Mouse (Mus musculus) testis, adult 2 months (tissue): ENCODE data around the gene Dbn1.

Experiments
- CTCF ChIP-seq: fragments of 200-500 bp; IDR thresholded peaks from 2 replicates; pipeline ENCODE4 v1.5.1; 2012; ENCODE audit warnings: low read depth, mild to moderate bottlenecking, inconsistent platforms, low read length, moderate library complexity; ENCODE audit not compliant: control insufficient read depth, insufficient read depth, insufficient replicate concordance
- POLR2A ChIP-seq: fragments of 200-500 bp; IDR thresholded peaks from 2 replicates; pipeline ENCODE4 v1.6.1; 2012; ENCODE audit warnings: low read depth, mild to moderate bottlenecking, inconsistent platforms, low read length, moderate library complexity; ENCODE audit not compliant: control insufficient read depth

DNA sequence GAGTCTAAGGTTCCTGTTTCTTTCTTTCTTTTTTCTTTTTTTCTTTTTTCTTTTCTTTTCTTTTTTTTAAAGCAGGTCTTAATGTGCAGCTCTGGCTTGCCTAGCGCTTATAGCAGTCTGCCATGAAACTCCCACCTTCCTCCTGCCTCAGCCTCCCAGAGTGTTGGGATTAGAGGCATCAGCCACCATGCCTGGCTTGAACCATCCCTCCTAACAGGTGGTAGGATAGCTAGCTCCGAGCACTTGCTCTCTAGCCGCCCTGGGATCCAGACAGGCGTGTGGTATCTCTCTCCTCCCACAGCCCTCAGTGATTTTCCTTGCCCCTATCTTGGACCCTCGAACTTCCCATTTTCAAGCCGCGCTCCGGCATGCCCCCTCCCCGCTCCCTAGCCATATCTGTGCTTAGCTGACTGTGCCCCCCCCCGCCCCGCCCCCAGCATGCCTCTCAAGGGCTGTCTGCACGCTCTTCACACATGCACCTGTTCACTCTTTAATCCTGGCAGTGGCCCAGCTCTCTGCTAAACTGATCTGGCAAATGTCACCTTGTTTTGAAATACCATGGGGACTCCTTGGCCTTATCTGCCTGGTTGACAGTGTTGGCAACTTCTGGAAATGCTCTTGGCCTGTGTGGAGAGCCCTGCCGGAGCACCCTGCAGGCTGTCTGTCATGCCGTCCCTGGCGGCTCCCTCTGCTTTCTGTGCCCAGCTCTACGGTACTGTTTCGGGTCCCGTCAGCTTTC lies 7.1 kb upstream of the Dbn1 start:
- TF ChIP-seq POLR2A (no peak), CTCF (no peak)
